Mouse (Mus musculus): ENCODE data around the gene Wfdc2. TPM values are rescaled to one million over a fixed set of nuclear protein-coding genes. Genes with fewer than 3 reads are reported as not detected.

The Wfdc2 gene
- total and polyA plus RNA-seq, 3 experiments: not detected

DNA sequence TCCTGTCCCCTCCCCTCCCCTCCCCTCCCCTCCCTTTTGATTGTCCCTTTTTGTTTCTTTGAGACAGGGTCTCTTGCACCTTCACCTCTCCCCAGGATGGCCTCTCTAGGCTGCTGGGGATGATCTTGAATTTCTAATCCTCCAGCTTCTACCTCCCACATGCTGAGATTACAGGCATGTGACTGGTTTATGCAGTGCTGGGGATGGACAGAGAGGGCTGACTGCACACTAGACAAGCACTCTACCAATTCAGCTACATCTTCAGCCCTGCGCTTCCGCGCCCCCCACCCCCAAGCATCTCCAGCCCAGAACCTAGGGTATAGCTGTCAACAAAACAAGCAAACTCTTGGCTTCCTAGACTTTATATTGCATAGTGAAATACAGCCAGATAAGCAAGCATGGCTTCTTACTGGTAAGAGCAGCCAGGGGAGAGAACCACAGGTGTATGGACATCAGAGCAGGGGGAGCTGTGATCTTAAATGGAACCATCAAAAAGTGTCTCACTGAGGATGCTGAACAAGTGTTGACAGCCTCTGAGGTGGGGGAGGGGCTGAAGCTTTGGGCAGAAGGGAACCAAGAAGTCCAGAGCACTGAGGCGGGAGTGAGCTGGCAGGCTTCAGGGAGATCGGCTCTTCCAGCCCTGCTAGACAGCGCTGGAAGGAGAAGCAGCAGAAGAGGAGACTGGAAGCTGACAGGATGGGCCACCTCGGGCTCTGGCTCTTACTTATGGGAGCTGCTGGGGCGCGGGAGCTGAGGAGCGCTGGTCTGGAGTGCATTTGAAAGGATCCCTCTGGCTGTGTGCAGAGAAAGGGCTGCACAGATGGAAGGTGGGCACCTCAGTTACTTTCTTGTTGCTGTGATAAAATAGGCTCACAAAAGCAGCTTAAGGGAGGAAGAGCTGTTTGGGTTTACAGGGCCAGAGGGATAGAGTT is 12.0 kb upstream of the Wfdc2 start:
- Histone ChIP-seq H3K4me1 (ENCODE audit: control insufficient read depth in 1 of 2, insufficient read depth in 2 of 2) (no peaks in the 10 kb centered on the region), H3K9ac (ENCODE audit: insufficient read depth, low read depth) (no peak overlapping the region), H3K27me3 (replicated peaks) (peaks cover 91% of the 10 kb centered on the region), H3K36me3 (replicated peaks in 1 of 2; ENCODE audit: control insufficient read depth in 1 of 2, insufficient read depth in 1 of 2, low read length in 1 of 2) (no peaks in the 10 kb centered on the region), H3K79me2 (replicated peaks; ENCODE audit: control insufficient read depth, extremely low read depth, insufficient read depth, poor library complexity, severe bottlenecking) (no peaks in the 10 kb centered on the region), H3K4me2 (ENCODE audit: insufficient read depth, low read depth, poor library complexity, severe bottlenecking) (no peak overlapping the region), H3K27ac (ENCODE audit: insufficient read depth, low read depth) (no peak overlapping the region), H3K4me3 (replicated peaks in 1 of 3; ENCODE audit: low read depth in 2 of 3, low read length in 2 of 3, poor library complexity in 1 of 3) (no peak overlapping the region), H3K9me3 (replicated peaks; ENCODE audit: low read length) (no peaks in the 10 kb centered on the region)
- dilution Hi-C loops (cut with MboI; ENCODE audit: extremely low pct_ligation_motif_present, extremely low pct_unique_long_range_greater_than_20kb, low sequenced_read_pairs): no loop called here
- TF ChIP-seq SMC3 (IDR thresholded peaks at IDR 0.05; ENCODE audit: low read depth, low read length) (no peak), GABPA (IDR thresholded peaks at IDR 0.05; ENCODE audit: insufficient replicate concordance, low read depth, low read length) (no peak), HCFC1 (IDR thresholded peaks at IDR 0.05; ENCODE audit: low read depth, low read length) (no peak), NELFE (IDR thresholded peaks at IDR 0.05; ENCODE audit: low read depth, low read length) (no peak), ZKSCAN1 (IDR thresholded peaks at IDR 0.05; ENCODE audit: borderline replicate concordance, low read depth, low read length) (no peak), TBP (conservative IDR thresholded peaks at IDR 0.05; ENCODE audit: low read depth, low read length) (no peak), POLR2A (IDR thresholded peaks at IDR 0.05; ENCODE audit: low read depth, low read length) (no peak), ETS1 (conservative IDR thresholded peaks at IDR 0.05; ENCODE audit: low read depth, low read length) (no peak), RAD21 (IDR thresholded peaks at IDR 0.05; ENCODE audit: low read depth, low read length) (no peak), MXI1 (IDR thresholded peaks at IDR 0.05; ENCODE audit: low read depth, low read length) (no peak), PAX5 (IDR thresholded peaks at IDR 0.05; ENCODE audit: low read length) (no peak), ZC3H11A (IDR thresholded peaks at IDR 0.05; ENCODE audit: low read depth, low read length) (no peak)
- in situ Hi-C loops (cut with MboI; ENCODE audit: low pct_ligation_motif_present, low pct_unique_long_range_greater_than_20kb, low sequenced_read_pairs): no loop called here
- DNase-seq (ENCODE audit: extremely low read depth): no peak

DNA sequence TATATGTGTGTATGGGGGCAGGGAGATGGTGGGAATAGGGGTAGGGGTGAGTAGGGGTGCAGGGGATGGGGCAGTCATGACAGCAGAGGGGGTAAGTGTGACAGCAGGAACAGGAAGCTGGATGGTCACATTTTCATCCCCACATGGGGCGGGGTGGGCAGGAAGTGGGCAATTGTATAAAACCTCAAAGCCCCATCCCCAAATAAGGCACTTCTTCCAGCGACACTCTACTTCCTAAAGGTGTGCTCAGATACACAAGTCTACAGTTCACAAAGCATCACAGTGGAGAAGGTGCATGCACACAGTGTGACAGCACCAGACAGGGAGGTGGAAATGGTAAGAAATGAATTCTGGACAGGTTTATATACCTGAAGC is 11.3 kb upstream of the Wfdc2 start:
- Histone ChIP-seq H3K4me1 (ENCODE audit: control insufficient read depth in 1 of 2, insufficient read depth in 2 of 2) (no peaks in the 10 kb centered on the region), H3K4me2 (ENCODE audit: insufficient read depth, low read depth, poor library complexity, severe bottlenecking) (no peak overlapping the region), H3K27ac (ENCODE audit: insufficient read depth, low read depth) (no peak overlapping the region), H3K9me3 (replicated peaks; ENCODE audit: low read length) (no peaks in the 10 kb centered on the region), H3K27me3 (replicated peaks) (peaks cover 93% of the 10 kb centered on the region), H3K9ac (ENCODE audit: insufficient read depth, low read depth) (no peak overlapping the region), H3K79me2 (replicated peaks; ENCODE audit: control insufficient read depth, extremely low read depth, insufficient read depth, poor library complexity, severe bottlenecking) (no peaks in the 10 kb centered on the region), H3K36me3 (replicated peaks in 1 of 2; ENCODE audit: control insufficient read depth in 1 of 2, insufficient read depth in 1 of 2, low read length in 1 of 2) (no peaks in the 10 kb centered on the region), H3K4me3 (replicated peaks in 1 of 3; ENCODE audit: low read depth in 2 of 3, low read length in 2 of 3, poor library complexity in 1 of 3) (no peak overlapping the region)
- no peak for TF ChIP-seq ZC3H11A (IDR thresholded peaks at IDR 0.05; ENCODE audit: low read depth, low read length)
- no peak for TF ChIP-seq SMC3 (IDR thresholded peaks at IDR 0.05; ENCODE audit: low read depth, low read length)
- TF ChIP-seq IRF4 (IDR thresholded peaks at IDR 0.05; ENCODE audit: low read depth, low read length): no peak
- no peak for TF ChIP-seq NELFE (IDR thresholded peaks at IDR 0.05; ENCODE audit: low read depth, low read length)
- dilution Hi-C loops (cut with MboI; ENCODE audit: extremely low pct_ligation_motif_present, extremely low pct_unique_long_range_greater_than_20kb, low sequenced_read_pairs): no loop called here
- DNase-seq (ENCODE audit: extremely low read depth): no peak
- in situ Hi-C loops (cut with MboI; ENCODE audit: low pct_ligation_motif_present, low pct_unique_long_range_greater_than_20kb, low sequenced_read_pairs): no loop called here

All from CH12.LX (cell line).